In genomic region chr11:98751221-98751782, GRCm38 (mm10) we compare ENCODE assay signal across 8 mouse cellular contexts. TPM values are rescaled to one million over a fixed set of nuclear protein-coding genes. Genes with fewer than 3 reads are reported as not detected.
DNase-seq lines count a peak whose midpoint lies in the region; ATAC-seq lines count a peak whose summit lies in the region.

No protein-coding gene starts in this region.

- H3K9me3 ChIP-seq in heart, embryonic 13.5 days = no peaks in the 10 kb centered on the region
- no peaks in the 10 kb centered on the region for H3K9me3 ChIP-seq in midbrain, embryonic 14.5 days (ENCODE audit: control insufficient read depth, low read length)

- H3K27ac ChIP-seq in brown adipose tissue, adult 24 weeks (replicated peaks; ENCODE audit: low read depth, low read length) = peak overlapping the region; percentile 34; the same call in 1 of the 2 replicates
- peak overlapping the region; percentile 92 for H3K27ac ChIP-seq in heart, embryonic 13.5 days (replicated peaks)
- H3K27ac ChIP-seq in midbrain, embryonic 14.5 days (replicated peaks; ENCODE audit: low read depth, low read length) = peak overlapping the region; percentile 92

- 5% methylated on average over 6 of the region's 6 CpGs for WGBS in heart, embryonic 13.5 days
- WGBS in midbrain, embryonic 14.5 days = 18% methylated on average over 6 of the region's 6 CpGs

- 0 out of 2 replicates have a peak, but pooled peaks have one; percentile 31 for ATAC-seq in heart, embryonic 13.5 days (ENCODE audit: extremely low read depth, insufficient number of reproducible peaks, low FRiP score, low TSS enrichment)
- peak; percentile 1; the same call in 1 of the 2 replicates for ATAC-seq in midbrain, embryonic 14.5 days (ENCODE audit: low FRiP score, low TSS enrichment)

- H3K4me3 ChIP-seq in brown adipose tissue, adult 24 weeks (ENCODE audit: insufficient read depth, low read depth, low read length) = no peak overlapping the region
- peak overlapping the region; percentile 26 for H3K4me3 ChIP-seq in heart, embryonic 13.5 days
- 0 out of 2 replicates have a peak overlapping the region, but pooled peaks have one; percentile 3 for H3K4me3 ChIP-seq in midbrain, embryonic 14.5 days (replicated peaks; ENCODE audit: low read depth, low read length)

- peak overlapping the region; percentile 64 for H3K4me2 ChIP-seq in heart, embryonic 13.5 days
- H3K4me2 ChIP-seq in midbrain, embryonic 14.5 days (ENCODE audit: low read length) = peak overlapping the region; percentile 73

- H3K9ac ChIP-seq in heart, embryonic 13.5 days = peak overlapping the region; percentile 76
- H3K9ac ChIP-seq in midbrain, embryonic 14.5 days (replicated peaks; ENCODE audit: low read length) = peak overlapping the region; percentile 4; the same call in 1 of the 2 replicates

- H3K36me3 ChIP-seq in heart, embryonic 13.5 days = peaks cover 19% of the 10 kb centered on the region
- H3K36me3 ChIP-seq in midbrain, embryonic 14.5 days (ENCODE audit: control insufficient read depth, insufficient read depth, low read length) = peaks cover 28% of the 10 kb centered on the region

- peak; percentile 25 to 32 for DNase-seq in adrenal gland, adult 18-20 months (ENCODE audit: low spot score in 2 of 2)
- no peak for DNase-seq in adrenal gland, postnatal 25 days
- peak; percentile 77 for DNase-seq in kidney, postnatal 10 days
- no peak for DNase-seq in midbrain, embryonic 14.5 days
- no peak for DNase-seq in spleen, postnatal 36 days (ENCODE audit: low spot score in 2 of 2)
- DNase-seq in frontal cortex, postnatal 36 days (ENCODE audit: low spot score in 2 of 2) = no peak

- peaks cover 66% of the 10 kb centered on the region for H3K4me1 ChIP-seq in brown adipose tissue, adult 24 weeks (ENCODE audit: control insufficient read depth, insufficient read depth, insufficient read length, low read length)
- H3K4me1 ChIP-seq in heart, embryonic 13.5 days = peaks cover 99% of the 10 kb centered on the region
- H3K4me1 ChIP-seq in midbrain, embryonic 14.5 days (ENCODE audit: control insufficient read depth, insufficient read depth, low read length) = peaks cover 70% of the 10 kb centered on the region

- no peaks in the 10 kb centered on the region for H3K27me3 ChIP-seq in heart, embryonic 13.5 days (replicated peaks)
- H3K27me3 ChIP-seq in midbrain, embryonic 14.5 days (ENCODE audit: control insufficient read depth, insufficient read depth, low read length) = no peaks in the 10 kb centered on the region

RNA-seq across cellular contexts. Expression of gene Thra, which starts 10.9 kb away (rescaled TPM):
- total RNA-seq in adrenal gland, adult 18-20 months (2021) = 10 to 100 TPM; 90.2 to 91.0 TPM
- 82.5 and 89.4 TPM in 2 replicates for total RNA-seq in adrenal gland, postnatal 25 days (2021)
- 64.4 and 82.3 TPM in 2 replicates for polyA plus RNA-seq in brown adipose tissue, adult 24 weeks (2012; ENCODE audit: insufficient read depth, insufficient read length, missing spikeins)
- 30.0 and 32.0 TPM in 2 replicates for polyA plus RNA-seq in heart, embryonic 13.5 days (2015; fragmentation: Nextera tagmentation; extraction: Ambion mirVana)
- 175 and 194 TPM in 2 replicates for polyA plus RNA-seq in midbrain, embryonic 14.5 days (2014; fragmentation: Nextera tagmentation; extraction: Ambion mirVana)

RNA-seq across cellular contexts. Expression of gene Med24, which starts 22.1 kb away (rescaled TPM):
- total RNA-seq in adrenal gland, adult 18-20 months (2021) = 10 to 100 TPM; 46.1 to 49.2 TPM
- total RNA-seq in adrenal gland, postnatal 25 days (2021) = 40.9 and 61.5 TPM in 2 replicates
- 18.4 and 24.7 TPM in 2 replicates for polyA plus RNA-seq in brown adipose tissue, adult 24 weeks (2012; ENCODE audit: insufficient read depth, insufficient read length, missing spikeins)
- 35.1 and 37.4 TPM in 2 replicates for polyA plus RNA-seq in heart, embryonic 13.5 days (2015; fragmentation: Nextera tagmentation; extraction: Ambion mirVana)
- 65.7 and 81.1 TPM in 2 replicates for polyA plus RNA-seq in midbrain, embryonic 14.5 days (2014; fragmentation: Nextera tagmentation; extraction: Ambion mirVana)

RNA-seq across cellular contexts. Expression of gene Nr1d1, which starts 23.8 kb away (rescaled TPM):
- 100 to 1,000 TPM; 226 to 232 TPM for total RNA-seq in adrenal gland, adult 18-20 months (2021)
- total RNA-seq in adrenal gland, postnatal 25 days (2021) = 234 and 238 TPM in 2 replicates
- 78.3 and 90.9 TPM in 2 replicates for polyA plus RNA-seq in brown adipose tissue, adult 24 weeks (2012; ENCODE audit: insufficient read depth, insufficient read length, missing spikeins)
- 5.9 and 6.4 TPM in 2 replicates for polyA plus RNA-seq in heart, embryonic 13.5 days (2015; fragmentation: Nextera tagmentation; extraction: Ambion mirVana)
- 3.0 TPM in 2 replicates for polyA plus RNA-seq in midbrain, embryonic 14.5 days (2014; fragmentation: Nextera tagmentation; extraction: Ambion mirVana)

RNA-seq across cellular contexts. Expression of gene Msl1, which starts 44.0 kb away (rescaled TPM):
- 10 to 100 TPM; 82.3 to 97.4 TPM for total RNA-seq in adrenal gland, adult 18-20 months (2021)
- total RNA-seq in adrenal gland, postnatal 25 days (2021) = 109 and 113 TPM in 2 replicates
- polyA plus RNA-seq in brown adipose tissue, adult 24 weeks (2012; ENCODE audit: insufficient read depth, insufficient read length, missing spikeins) = 36.3 and 40.8 TPM in 2 replicates
- polyA plus RNA-seq in heart, embryonic 13.5 days (2015; fragmentation: Nextera tagmentation; extraction: Ambion mirVana) = 14.6 and 15.7 TPM in 2 replicates
- polyA plus RNA-seq in midbrain, embryonic 14.5 days (2014; fragmentation: Nextera tagmentation; extraction: Ambion mirVana) = 25.0 and 35.9 TPM in 2 replicates

RNA-seq across cellular contexts. Expression of gene Csf3, which starts 50.2 kb away (rescaled TPM):
- not detected for total RNA-seq in adrenal gland, adult 18-20 months (2021)
- total RNA-seq in adrenal gland, postnatal 25 days (2021) = not detected in 2 replicates
- not detected in 2 replicates for polyA plus RNA-seq in brown adipose tissue, adult 24 weeks (2012; ENCODE audit: insufficient read depth, insufficient read length, missing spikeins)
- not detected in 2 replicates for polyA plus RNA-seq in heart, embryonic 13.5 days (2015; fragmentation: Nextera tagmentation; extraction: Ambion mirVana)
- not detected in 2 replicates for polyA plus RNA-seq in midbrain, embryonic 14.5 days (2014; fragmentation: Nextera tagmentation; extraction: Ambion mirVana)

Comparison
In these comparisons a context has a peak if more than half of its experiments do, and no peak if none do; other contexts are left out.
1. DNase-seq: peak in adrenal gland, adult 18-20 months (2 of 2) and kidney, postnatal 10 days (single experiment); none in adrenal gland, postnatal 25 days (single experiment), midbrain, embryonic 14.5 days (single experiment), spleen, postnatal 36 days (0 of 2) and frontal cortex, postnatal 36 days (0 of 2).
2. H3K27ac ChIP-seq: peak in every context shown above with its lines; median percentile 92 in heart, embryonic 13.5 days; 92 in midbrain, embryonic 14.5 days; 34 in brown adipose tissue, adult 24 weeks.
3. RNA of gene Nr1d1, which starts 23.8 kb away (polyA plus RNA-seq): 78.3 to 90.9 TPM in brown adipose tissue, adult 24 weeks; 5.9 to 6.4 TPM in heart, embryonic 13.5 days and 3.0 TPM in midbrain, embryonic 14.5 days; every median in the first group is over 10 times any median in the second.